Mouse (Mus musculus): ENCODE measurements around the gene Cd79a.

Gene Cd79a

DNA sequence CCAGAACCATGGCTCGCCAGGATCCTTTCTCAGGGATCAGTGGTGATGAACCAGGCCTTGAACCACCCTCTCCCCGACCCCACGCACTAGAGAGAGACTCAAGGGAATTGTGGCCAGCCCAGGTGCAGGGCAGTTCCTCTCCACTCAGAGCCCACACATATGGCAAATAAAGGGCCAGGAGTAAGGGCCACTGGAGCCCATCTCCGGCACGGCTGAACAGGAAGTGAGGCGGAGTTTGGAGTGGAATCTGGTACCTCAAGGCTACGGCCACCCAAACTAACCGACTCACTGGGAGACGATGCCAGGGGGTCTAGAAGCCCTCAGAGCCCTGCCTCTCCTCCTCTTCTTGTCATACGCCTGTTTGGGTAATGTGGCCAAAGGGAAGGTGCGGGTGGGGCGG, at the start of gene Cd79a:
Gene Cd79a (plus strand): TSS at position 158 of the 400 bp plus-strand sequence.
- no peak for DNase-seq (ENCODE audit: low read depth, low spot score)

DNA sequence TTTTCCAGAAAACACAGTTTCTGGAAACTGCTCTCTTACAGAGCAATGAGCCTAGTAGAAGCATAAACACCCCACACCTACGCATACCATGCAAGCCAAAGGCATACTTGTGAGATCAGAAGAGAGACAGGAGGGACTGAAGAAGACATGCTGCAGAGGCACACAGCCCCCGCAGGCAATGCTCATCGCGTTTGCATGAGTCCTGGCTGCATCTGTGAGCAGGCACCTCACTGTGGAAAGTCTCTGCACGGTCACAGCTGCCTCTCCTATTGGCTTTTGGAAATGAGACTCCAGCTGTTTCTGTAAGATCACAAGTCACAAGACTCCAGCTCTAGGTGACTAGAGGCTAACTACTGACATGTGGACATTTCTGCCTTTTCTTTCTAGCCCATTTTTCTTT, 47.0 kb upstream of the Cd79a start:
- no peak for DNase-seq (ENCODE audit: low read depth, low spot score)

DNA sequence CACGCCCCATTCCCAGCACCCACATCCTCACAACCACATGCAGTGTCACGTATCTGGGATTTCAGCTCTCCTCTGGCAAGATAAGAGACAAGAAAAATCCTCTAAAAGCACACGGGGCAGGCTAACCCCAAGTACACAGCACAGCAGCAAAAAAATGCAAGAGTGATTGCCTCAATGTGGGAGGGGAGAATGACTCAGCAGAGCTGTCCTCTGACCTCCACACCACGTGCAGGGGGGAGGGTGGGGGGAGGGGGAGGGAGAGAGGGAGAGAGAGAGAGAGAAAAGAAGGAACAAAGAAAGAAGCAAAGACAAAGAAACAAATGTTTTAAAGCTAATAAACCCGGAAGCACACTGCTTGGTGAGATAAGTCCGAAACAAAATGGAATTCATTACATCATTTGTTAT, 46.3 kb upstream of the Cd79a start:
- no peak for DNase-seq (ENCODE audit: low read depth, low spot score)

DNA sequence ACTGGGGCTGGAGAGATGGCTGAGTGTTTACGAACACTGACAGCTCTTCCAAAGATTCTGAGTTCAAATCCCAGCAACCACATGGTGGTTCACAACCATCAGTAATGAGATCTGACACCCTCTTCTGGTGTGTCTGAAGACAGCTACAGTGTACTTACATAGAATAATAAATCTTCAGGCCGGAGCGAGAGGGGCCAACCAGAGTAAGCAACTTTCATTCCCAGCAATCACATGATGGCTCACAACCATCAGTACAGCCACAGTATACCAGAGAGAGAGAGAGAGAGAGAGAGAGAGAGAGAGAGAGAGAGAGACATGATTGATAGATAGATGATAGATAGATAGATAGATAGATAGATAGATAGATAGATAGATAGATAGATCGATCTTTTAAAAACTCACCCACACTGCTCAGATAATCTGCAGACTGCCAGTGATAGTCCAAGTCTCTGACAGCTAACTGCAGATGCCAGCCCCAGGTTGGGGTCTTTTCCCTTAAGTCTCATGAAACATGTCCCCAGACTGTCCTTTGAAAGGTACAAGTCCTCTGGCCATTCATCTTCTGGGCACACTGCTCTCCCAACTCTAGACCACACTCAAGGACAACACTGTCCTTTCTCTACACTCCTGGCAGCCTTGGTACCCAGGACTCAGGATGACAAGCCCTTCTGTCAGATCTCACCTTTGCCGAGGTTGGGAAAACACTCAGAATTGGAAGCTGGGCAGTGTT, 45.4 kb upstream of the Cd79a start:
- DNase-seq (ENCODE audit: low read depth, low spot score), result no peak

DNA sequence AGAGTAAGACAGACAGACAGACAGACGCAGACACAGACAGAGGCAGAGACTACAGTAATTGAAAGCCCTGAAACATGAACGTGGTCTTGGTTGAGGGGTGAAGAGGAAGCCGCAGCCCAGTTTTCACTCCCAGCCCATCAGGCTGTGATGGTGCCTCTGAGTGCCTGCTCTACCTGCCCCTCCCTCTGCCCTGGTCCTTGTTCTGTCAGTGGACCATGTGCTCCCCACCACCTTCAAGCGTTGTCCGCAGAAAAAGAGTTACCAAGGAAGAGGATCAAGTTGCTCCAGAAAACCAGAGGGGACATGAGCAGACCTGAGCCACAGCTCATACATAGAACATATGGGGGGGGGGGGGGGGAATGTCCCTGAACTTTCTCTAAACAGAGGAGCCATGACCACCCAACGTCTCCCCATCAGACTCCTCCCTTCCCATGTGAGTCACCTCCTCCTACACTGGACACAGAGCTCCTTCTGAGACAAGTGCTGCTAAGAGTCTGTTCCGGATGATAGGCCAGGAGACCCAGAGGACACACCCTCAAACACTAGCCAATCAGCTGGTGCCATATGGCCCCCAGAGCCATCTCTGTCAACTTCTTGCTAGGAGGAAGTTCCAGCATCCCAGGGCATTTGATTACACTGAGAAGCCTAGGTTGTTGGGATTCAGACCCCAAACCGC, 44.5 kb upstream of the Cd79a start:
- DNase-seq (ENCODE audit: low read depth, low spot score), result no peak

DNA sequence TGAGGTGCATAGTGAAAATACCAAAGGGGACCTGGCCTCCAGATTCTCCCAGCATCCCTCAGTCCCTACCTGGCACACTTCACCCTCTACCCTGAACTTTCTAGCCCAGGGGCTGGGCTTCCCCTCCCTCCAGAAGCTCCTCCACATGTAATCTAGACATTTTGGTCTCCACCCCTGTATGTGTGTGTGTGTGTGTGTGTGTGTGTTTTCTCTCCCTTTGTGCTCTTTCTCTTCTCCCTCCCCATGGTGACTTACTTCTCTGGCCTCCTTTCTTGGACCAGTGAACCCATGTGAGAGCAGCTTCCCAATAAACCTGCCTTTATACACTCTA, 44.0 kb upstream of the Cd79a start:
- no peak for DNase-seq (ENCODE audit: low read depth, low spot score)

DNA sequence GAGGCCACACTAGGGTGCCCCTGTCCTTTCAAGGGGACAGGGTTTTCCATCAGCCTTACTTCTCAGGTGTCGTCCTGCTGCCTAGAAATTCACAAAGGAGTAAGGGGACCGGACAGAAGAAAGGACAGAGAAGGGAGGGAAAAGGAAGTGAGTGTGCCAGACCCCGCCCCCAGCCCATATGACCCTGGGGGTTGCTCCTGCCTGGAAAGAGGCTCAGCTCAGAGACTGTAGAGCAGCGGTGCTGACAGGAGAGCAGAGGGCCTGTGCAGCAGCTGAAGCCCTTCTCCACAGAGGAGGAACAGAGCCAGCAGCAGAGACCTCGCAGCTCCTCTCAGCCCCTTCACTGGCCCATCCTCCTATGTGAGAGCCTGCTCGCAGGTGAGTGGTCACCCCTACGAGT, 43.5 kb upstream of the Cd79a start:
- no peak for DNase-seq (ENCODE audit: low read depth, low spot score)

DNA sequence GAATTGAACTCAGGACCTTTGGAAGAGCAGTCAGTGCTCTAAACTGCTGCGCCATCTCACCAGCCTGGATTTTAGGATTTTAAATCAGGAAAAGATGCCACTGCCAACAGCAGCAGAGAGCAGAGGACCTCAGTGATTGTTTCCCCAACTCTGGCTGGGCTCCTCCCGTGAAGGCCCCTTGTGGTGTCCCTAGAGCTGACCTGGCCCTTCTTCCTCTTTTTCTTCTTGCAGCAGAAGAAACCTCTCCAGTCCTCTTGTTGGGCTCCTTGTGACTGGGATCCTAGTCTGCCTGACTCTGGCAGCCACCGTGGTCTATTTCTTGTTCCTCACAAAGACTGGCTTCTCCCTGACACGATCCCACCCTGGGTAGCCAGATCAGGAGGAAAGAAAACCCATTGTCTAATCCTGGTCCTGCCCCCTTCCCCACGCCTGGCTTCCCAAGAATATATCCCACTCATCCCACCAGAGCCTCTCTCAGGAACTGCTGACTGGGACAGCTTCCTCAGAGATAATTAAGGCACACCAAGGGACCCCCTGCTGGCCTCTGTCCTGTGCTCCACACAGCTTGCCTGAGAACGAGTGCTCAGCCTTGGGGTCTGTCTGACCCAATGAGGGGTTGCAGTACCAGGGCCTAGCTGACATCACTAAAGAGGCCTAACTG, 40.6 kb upstream of the Cd79a start:
- no peak for DNase-seq (ENCODE audit: low read depth, low spot score)

DNA sequence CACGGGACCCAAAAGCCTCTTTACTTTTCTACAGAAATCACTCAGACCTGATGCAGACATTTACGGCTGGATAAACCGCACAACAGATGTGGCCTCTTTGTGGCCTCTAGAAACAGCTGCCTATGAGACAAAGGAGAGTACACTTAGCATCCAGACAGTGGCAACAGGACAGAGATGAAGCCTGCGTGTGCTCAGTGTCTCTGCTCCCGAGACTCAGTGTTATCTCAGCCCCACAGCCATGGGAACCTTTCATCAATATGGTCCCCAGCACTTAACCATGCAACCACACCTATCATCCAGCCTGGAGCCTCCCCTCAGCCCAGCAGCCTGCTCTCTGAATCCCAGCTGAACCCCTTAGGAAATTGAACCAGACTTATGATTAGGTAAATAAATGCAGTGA, 37.9 kb upstream of the Cd79a start:
- DNase-seq (ENCODE audit: low read depth, low spot score), result no peak

DNA sequence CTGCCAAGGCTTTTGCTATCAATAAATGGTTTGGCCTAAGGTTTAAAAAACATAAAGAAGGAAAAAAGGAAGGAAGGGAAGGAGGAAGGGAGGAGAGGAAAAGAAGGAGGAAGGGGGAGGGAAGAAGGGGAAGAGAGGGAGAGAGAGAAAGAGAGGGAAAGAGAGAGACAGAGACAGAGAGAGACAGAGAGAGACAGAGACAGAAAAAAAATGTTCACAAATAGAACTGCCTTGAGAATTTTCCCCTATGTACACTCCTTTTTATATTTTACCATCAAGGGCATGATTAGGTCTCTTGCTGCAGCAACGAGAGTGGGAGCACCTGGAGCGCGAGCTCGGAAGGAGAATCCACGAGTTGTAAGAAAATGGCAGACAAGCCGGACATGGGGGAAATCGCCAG, 35.3 kb upstream of the Cd79a start, which contains the start of gene Gm9844:
Gene Gm9844 (plus strand): TSS at position 301 of the 400 bp plus-strand sequence.
- DNase-seq (ENCODE audit: low read depth, low spot score), result no peak

DNA sequence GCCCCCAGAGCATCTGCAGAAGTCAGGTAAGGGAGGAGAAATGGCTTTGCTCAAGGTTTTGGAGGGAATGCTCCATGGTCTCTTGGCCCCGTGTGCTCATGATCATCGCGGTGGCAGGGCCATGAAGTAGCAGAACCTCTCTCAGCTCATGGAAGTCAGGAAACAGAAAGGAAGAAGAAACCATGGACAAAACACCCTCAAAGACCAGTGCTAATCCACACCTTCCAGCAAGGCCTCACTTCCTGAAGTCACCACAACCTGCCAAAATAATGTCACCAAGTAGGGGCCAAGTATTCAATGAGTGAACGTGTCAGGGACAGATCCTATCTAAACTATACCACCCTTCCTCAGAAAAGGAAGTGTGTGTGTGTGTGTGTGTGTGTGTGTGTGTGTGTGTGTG, 34.3 kb upstream of the Cd79a start:
- no peak for DNase-seq (ENCODE audit: low read depth, low spot score)

DNA sequence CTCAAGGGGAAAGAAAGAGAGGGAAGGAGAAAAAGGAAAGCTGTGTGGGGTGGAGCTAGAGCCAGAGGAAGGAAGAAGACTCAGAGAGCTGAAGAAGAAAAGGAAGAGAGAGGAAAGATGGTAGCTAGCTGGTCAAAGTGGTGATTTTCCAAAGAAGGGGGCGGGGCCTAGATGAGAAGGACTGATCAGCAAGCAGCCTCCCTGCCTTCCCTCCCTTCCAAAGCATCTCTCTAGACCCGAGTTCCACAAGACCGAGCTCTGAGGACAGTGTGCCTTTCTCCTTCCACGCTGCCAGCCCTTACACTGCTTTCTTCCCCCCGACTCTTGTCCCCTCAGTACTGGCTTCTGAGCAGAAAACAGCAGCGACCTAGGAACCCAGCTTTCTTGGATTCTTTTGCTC, 33.0 kb upstream of the Cd79a start:
- DNase-seq (ENCODE audit: low read depth, low spot score), result no peak

DNA sequence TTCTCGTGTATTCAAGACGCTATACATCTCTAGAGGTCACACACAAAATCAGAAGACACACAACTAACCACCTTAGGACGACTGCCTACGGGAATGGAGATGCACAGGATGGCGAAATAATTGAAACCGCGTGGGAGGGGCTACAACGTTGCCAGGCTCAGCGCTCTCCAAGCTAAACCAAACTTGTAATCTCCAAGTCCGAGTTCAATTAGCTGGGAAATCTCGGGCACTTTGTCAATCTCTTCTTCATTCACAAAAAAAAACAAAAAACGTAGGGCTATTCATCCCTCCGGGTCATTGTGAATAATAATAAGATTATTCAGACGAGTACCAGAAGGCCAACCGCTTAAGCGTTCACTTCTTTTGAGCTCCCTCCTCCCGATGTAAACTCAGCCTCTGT, 28.1 kb upstream of the Cd79a start:
- DNase-seq (ENCODE audit: low read depth, low spot score), result no peak

DNA sequence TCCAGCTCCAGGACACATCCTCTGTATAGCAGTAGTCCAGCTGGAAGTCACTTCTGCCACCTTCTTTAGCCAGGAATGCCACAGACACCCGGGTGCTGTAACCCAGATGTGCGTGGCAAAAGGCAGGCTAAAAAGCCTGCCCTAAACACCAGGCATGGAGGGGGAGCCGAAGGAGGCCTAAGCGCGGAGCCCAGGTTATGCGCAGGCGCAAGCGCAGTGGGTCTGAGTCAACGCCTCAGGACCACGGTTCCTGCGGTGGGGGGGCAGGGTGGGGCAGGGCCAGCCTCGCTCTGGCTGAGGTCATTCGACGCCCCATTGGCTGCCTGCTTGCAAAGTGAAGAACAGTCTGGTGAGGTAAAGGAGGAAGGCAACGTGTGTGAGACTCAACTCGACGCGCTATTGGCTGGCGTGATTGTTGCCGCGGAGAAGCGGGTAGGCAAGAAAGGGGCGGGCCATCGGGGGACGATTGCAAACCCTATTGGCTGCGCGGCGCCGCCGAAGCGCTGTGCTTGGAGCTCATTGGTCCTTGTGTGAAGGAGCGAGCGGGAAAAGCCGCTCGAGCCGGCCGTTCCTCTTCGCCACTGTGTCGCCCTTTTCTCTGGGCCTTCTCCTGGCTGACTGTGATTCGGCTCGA, 27.5 kb upstream of the Cd79a start, which contains the start of the genes Lypd4 and Dmrtc2:
Gene Lypd4 (minus strand): TSS at position 410 of the 634 bp plus-strand sequence.
Gene Dmrtc2 (plus strand): TSS at position 526 of the 634 bp plus-strand sequence.
- no peak for DNase-seq (ENCODE audit: low read depth, low spot score)

DNA sequence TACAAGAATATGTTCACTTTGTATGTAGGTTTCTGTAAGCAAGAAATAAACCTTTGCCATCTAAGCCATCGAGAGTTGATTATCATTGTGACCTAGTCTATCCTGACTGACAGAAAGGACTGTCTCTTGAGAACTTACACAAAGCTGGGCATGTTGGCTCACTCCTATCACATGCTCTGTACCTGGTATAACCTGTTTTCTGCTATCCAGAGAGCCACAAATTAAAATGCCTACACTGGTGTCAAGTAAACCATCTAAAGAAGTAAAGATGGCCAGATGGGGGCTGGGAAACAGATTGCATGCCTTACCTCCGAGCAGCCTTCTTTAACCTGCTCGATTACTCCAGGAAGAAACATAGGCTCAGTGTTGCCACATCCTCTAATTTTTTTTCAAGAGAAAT, 19.6 kb upstream of the Cd79a start:
- no peak for DNase-seq (ENCODE audit: low read depth, low spot score)

DNA sequence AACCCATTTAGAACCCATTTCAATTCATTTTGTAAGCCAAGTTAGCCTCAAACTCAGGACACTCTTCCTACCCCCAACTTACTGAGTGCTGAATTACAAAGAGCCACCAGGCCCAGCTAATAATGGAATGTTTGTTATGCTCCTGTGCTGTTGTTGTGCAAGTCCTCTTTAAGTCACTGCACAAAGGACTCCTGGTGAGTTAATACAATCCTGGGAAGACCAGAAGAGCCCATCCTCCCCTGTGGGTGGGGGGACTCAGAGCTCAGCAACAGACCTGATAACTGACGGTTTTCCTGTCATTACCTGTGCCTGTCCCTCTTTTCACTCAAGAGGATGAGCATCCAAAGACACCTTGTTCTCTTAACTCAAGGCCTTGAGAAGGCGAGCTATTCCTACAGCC, 17.6 kb upstream of the Cd79a start:
- DNase-seq (ENCODE audit: low read depth, low spot score), result no peak

DNA sequence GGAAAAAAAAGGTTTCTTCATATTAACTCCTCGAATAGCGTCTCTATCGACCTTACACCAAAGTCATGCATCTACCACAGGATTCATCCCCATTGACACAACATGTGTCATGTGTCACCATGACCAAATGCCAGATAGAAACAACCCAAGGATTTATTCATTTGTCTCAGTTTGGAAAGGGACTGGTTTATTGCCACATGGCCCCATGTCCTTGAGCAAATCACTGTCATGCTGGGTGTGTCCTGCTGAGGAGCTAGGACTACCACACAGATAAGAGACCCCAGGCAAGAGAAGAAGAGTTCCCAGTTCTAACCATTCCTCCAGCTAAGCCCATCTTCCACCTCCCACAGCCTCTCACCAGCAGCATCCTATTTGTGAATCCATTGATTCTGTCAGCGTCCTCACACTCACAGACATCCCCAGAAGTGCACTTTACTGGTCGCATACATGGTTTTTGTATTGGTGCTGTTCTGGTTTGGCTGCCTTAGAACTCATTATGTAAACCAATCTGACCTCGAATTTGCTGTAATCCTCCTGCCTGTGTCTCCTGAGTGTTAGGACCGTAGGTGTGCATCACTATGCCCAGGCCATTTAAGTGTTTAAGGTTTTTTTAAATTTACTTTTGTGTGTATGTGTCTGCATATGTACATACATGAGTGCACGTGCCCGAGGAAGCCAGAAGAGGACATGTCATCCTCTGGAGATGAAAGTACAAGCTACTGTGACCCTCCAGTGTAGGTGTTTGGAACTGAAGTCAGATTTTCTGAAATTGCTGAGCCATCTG, 14.6 kb upstream of the Cd79a start:
- DNase-seq (ENCODE audit: low read depth, low spot score), result no peak

DNA sequence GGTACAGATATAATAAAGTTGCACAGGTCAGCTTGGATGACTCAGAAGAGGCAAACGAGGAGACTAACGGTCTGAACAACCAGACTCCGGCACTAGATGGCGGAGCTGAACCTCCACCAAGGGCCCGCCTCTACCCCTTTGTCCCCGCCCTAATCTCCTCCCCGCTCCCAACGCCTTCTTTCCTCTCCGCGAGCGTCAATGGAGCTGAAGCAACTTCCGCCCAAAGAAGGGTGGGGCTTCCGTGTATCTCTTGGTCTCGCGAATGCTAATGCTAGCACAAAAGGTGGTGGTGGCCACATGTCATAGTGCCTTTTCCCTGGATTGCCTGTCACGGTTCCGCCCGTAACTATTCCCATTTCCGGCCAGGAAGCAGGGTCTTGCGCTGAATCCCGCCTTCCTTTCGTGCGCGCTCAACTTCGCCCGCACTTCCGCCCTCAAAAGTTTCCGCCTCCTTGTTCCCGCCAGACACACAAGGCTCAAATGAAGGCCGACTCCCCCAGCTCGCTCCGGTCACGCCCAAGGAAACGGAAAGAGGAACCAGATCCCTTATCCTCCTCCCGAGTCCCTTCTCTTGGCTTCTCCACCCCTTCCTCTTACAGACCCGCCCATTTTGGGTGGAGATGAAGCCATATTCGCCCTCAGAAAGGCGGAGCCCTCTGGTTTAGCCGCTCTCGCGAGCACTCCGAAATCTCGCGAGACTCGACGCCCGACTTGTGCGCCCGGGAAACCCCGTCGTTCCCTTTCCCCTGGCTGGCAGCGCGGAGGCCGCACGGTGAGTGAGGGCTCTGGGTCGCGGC, 13.1 kb upstream of the Cd79a start, which contains the start of gene Rps19:
Gene Rps19 (plus strand): TSS at position 476 of the 797 bp plus-strand sequence.
- DNase-seq (ENCODE audit: low read depth, low spot score), result peak; percentile 94

DNA sequence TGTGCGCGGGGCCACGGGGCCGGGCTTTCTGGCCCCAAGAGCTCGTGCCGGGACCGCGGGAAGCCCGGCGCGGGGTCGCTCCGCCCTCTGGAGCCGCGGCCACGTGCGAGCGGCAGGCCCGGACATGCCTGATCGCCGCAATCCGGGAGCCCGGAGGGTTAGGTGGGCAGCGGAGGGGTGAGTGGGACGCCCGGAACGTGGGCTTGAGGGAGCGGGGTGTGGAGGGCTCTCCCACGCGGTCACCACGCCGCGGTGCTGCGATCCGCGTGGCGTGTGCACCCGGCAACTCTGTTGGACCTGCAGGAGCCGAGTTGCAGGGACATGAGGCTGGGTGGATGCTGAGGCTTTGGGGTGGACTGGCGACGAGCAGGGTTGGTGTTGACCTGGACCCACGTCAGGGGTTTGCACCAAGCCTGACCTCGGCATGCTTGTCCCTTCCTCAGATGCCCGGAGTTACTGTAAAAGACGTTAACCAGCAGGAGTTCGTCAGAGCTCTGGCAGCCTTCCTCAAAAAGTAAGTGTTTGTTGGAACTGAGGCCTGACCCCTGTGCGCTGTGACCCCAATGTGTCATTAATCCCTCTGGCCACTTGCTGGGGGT, 12.4 kb upstream of the Cd79a start:
- no peak for DNase-seq (ENCODE audit: low read depth, low spot score)
